Mouse (Mus musculus): ENCODE data around the gene Klhdc1.

Gene Klhdc1

DNA sequence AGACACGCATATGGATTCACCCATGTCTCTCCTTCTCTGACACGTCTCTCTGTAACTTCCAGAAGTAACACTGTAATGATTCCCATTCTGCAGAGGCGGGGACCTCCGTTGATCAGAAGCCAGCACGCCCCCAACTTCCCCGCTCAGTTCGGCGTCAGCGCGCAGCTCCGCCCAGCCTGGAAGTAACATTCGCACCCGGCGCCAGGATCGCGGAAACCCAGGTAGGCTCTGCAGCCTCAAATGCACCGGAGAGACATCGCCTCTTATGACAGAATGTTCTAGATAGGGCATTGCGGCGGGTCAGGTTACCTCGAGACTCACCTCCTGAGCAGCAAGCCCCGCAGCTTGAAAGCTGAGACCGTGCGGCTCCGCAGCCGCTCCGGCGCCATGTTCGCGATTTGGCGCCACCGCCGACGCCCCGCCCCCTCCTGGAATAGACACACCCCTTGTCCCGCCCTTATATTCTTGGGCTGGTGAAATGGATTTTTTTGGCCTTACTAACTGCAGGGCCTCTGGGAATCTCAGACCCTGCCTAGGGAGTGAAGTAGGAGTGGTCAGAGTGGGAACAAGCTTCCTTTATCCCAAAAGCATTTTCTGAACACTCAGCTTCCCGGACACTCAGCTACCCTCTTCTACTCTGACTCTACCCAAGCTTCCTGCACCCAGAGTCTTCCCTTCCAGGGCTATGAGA lies 13.1 kb upstream of the Klhdc1 start, which contains the start of gene Pole2:
Pole2 (minus strand) TSS at position 420 of the 691 bp plus-strand sequence.
- DNase-seq (ENCODE audit: inconsistent age in 2 of 2, low spot score in 1 of 2) = peak; percentile 89 to 97

DNA sequence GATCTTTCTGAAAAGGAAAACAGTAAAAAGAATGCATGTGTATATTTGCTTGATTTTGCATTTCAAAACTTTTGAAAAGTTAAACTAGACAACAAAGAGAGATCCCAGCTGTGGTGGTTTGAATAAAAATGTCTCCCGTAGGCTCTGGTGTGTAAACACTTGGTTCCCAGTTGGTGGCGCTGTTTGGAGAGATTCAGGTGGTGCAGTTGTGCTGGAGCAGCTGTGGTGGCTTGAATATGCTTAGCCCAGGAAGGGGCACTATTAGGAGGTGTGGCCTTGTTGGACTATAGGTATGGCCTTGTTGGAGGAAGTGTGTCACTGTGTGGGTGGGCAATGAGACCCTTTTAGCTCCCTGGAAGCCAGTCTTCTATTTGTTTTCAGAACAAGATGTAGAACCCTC lies 11.7 kb upstream of the Klhdc1 start:
- DNase-seq (ENCODE audit: inconsistent age in 2 of 2, low spot score in 1 of 2) = peak; percentile 27 to 57

DNA sequence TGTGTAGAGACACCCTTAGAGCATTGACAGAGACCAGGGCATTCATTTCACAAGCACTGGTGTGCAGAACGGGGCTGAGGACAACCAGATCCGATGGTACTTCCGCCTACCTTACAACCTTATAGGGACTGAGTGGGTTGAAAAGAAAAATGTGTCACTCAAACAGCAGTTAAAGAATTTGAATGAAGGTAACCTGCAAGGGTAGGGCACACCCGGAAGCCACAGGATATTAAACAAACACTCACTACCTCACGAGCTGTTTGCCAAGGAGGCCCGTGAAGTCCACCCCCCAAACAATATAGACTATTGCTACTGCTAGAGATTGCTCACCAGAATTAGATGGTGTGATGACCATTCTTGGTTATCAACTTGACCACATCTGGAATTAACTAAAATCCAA lies 5.2 kb upstream of the Klhdc1 start:
- DNase-seq (ENCODE audit: inconsistent age in 2 of 2, low spot score in 1 of 2) = no peak

- DNase-seq (ENCODE audit: inconsistent age in 2 of 2, low spot score in 1 of 2) = peak in 1 of 2 experiments; percentile 31
Measured at GRCm38 (mm10) chr12:69238284-69238683, 2.7 kb upstream of the Klhdc1 start.

DNA sequence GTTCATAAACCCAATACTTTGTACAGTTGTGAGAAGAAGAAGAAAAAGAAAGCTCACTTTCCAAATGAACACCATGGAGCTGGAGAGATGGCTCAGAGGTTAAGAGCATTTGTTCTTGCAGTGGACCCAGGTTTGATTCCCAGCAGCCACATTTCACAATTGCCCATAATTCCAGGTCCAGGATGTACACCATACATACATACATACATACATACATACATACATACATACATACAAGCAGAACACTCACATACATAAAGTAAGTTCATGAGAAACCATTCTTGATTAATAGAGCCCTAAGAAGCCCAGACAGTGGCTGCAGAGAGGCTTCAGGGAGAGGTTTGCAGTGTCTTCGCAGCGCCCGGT lies 412 bp downstream of the Klhdc1 start:
- DNase-seq (ENCODE audit: inconsistent age in 2 of 2, low spot score in 1 of 2) = no peak

GRCm38 (mm10) chr12:69241771-69242431 lies 925 bp downstream of the Klhdc1 start:
- peak; percentile 78 to 91 for DNase-seq (ENCODE audit: inconsistent age in 2 of 2, low spot score in 1 of 2)

DNA sequence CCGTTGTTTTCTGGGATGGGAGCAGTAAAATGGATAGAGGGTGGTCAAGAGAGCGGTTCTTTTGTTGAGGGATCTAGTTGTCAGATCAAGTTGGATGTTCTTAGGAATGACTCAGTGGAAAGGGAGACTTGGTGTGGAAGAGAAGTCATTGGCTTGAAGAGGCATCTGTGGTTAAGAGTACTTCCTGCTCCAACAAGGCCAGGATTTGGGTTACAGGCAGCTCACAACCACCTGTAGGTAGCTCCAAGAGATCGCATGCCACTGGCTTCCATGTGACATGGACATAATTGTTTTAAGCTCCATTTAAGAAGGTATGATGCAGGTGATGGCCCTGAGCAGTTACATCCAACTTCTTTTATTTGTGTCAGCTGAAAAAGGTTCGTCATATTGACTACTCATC lies 8.8 kb downstream of the Klhdc1 start:
- DNase-seq (ENCODE audit: inconsistent age in 2 of 2, low spot score in 1 of 2) = no peak

DNA sequence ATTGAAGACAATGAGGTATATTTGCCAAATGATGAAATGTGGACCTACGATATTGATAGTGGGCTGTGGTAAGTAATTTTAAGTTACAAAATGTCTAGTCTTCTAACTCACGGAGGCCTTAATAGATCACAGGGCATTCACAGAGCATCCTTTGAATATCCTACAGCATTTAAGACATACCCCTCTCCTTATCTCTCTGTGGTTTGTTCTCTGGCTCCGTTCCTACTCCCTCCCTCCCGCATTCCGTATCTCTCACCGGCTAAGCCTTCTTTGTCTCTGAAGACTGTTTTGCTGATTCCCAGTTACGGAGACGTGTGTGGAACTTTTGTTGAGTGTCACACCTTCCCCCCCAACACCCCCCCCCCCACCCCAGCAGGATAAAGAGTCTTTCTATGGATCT lies 9.8 kb downstream of the Klhdc1 start:
- DNase-seq (ENCODE audit: inconsistent age in 2 of 2, low spot score in 1 of 2) = no peak

DNA sequence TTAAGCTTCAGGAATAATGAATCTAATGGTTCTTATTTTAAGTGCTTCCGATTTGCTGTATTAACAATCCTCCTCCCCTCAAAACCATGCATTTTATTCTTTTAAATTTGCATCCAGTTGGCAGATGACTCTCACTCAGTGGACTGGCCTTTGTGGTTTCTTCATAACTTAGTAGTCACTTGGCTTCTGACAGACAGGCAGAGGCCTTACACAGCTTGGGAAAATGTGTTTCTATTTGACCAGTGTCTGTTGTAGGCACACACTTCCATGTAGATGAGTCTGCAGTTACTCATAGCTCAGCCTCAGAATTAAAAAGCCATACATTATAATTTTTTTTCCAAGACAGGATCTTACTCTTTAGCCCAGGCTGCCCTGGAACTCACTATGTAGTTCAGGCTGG lies 12.8 kb downstream of the Klhdc1 start:
- no peak for DNase-seq (ENCODE audit: inconsistent age in 2 of 2, low spot score in 1 of 2)

GRCm38 (mm10) chr12:69257836-69258235 lies 16.9 kb downstream of the Klhdc1 start:
- DNase-seq (ENCODE audit: inconsistent age in 2 of 2, low spot score in 1 of 2) = no peak

DNA sequence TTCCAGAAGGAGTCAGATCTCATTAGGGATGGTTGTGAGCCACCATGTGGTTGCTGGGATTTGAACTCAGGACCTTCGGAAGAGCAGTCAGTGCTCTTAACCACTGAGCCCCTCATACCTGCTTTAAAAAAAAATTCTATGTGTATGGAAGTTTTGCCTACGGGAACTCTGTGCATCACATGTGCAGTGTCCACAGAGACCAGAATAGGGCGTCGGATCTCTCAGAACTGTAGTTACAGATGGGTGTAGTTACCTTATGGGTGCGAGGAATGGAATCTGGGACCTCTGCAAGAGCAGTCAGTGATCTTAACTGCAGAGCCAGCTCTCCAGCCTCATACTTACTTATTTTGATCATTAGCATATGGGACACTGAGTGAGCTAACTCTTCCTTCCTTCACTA lies 21.3 kb downstream of the Klhdc1 start:
- DNase-seq (ENCODE audit: inconsistent age in 2 of 2, low spot score in 1 of 2) = no peak

- DNase-seq (ENCODE audit: inconsistent age in 2 of 2, low spot score in 1 of 2) = peak in 1 of 2 experiments; percentile 40
Measured at GRCm38 (mm10) chr12:69265031-69265430, 24.1 kb downstream of the Klhdc1 start.

DNA sequence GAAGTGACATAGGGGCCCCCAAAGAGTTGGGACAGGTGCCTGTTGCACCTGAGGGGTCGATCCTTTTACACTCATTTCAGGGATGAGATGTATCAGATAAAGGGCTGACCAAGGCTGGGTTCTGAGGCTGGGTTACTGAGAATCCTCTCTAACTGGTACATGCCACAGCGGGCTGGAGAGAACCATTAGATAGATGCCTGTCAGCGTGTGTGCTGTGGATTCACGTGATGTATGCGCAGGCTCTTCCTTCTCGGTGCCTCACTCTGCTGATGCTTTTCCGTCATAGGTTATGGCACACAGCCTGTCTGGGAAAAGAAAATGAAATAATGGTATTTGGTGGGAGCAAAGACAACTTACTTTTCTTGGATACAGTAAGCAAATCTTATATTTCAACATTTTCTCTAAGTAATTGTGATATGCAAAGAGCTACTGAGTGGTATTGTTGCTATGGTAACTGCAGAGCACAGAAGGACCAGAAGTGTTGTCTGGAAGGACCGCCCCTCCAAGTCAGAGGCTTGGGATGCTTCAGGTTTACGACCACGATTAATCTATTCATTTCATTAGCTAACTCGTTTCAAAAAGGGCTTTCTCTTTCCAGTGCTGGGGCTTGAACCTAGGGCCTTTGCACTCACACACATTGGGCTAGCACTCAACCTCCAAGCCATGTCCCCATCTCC lies 27.1 kb downstream of the Klhdc1 start:
- DNase-seq (ENCODE audit: inconsistent age in 2 of 2, low spot score in 1 of 2) = no peak

- DNase-seq (ENCODE audit: inconsistent age in 2 of 2, low spot score in 1 of 2) = no peak
Measured at GRCm38 (mm10) chr12:69268956-69269355, 28.0 kb downstream of the Klhdc1 start.

DNA sequence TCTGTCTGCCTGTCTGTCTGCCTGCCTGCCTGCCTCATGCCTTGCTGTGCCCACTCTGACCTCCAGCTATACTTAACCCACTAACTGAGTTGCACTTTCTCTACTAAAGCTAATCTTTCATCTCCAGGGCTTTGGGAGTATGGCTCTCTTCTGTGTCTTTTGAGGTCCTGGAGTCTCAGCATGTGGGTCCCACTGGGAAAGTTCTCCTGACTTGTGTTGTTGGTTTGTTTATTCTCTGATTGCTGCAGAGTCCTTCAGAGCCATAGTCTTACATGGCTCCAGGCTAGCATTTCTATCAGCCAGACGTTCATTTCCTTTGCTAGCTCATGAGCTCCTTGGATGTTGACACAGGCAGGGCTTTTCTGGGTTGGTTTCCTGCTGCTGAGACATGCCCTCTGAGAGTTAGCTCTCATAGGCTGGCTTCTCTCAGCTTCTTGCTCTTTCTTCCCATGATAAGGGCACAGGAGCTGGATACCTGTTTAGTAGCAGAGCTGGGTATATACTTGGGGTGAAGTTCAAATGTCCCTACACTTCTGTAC lies 39.0 kb downstream of the Klhdc1 start:
- no peak for DNase-seq (ENCODE audit: inconsistent age in 2 of 2, low spot score in 1 of 2)

GRCm38 (mm10) chr12:69280915-69281314 lies 39.9 kb downstream of the Klhdc1 start:
- DNase-seq (ENCODE audit: inconsistent age in 2 of 2, low spot score in 1 of 2) = no peak

- no peak for DNase-seq (ENCODE audit: inconsistent age in 2 of 2, low spot score in 1 of 2)
Measured at GRCm38 (mm10) chr12:69283146-69283545, 42.2 kb downstream of the Klhdc1 start.

DNA sequence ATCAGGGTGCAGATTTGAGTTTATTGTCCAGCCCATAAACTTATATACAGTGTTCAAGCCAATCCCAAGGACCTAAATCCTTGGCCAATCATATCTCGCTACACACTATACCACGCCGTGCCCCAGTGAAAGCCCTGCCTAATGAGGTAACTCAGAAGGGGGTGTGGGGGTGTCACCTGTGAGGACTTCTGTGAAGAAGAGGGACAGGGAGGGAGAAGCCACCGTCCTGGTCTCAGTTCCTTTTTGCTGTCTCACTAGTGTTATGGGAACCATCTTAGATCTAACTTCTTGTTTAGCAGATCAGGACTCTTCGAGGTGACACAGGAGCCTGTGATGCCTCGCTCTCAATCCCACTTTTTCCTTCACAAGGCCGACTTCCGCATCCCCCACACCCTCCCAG lies 46.6 kb downstream of the Klhdc1 start:
- no peak for DNase-seq (ENCODE audit: inconsistent age in 2 of 2, low spot score in 1 of 2)

GRCm38 (mm10) chr12:69288699-69289098 lies 47.7 kb downstream of the Klhdc1 start:
- DNase-seq (ENCODE audit: inconsistent age in 2 of 2, low spot score in 1 of 2) = no peak

DNA sequence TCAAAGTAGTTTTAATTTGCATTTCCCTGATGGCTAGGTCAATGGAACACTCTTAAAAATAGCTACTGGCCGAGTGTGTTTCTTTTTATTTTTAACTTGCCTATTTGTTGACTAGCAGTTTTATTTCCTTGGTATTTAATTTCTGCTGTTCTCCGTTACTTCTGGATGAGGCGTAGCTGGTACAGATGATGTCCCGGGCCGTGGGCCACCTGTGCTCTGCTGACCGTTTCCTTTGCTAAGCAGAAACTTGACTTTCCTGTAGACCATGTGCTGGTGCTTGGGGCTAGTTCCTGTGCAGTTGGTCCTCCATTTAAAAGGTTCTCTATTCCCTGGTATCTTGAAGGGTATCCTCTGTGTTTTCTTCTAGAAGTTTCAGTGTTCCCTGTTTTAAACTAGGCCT lies 51.4 kb downstream of the Klhdc1 start:
- DNase-seq (ENCODE audit: inconsistent age in 2 of 2, low spot score in 1 of 2) = no peak

DNA sequence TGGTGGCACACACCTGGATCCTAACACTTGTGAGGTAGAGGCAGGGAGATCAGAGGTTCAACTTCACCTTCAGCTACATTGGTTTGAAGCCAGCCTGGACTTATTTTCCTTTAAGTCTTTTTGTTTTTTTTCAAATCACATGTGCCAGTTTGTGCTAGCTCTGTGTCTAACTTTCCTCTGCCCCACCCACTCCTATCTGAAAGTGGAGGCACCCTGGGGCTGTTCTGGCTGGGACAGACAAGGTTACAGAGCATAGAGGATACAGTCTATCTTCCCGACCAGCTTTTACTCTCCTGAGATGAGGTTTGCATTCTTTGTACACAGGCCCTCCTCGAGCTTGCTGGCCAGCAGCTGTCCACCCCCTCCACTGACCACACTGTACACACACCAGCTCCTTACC lies 52.8 kb downstream of the Klhdc1 start:
- no peak for DNase-seq (ENCODE audit: inconsistent age in 2 of 2, low spot score in 1 of 2)

DNA sequence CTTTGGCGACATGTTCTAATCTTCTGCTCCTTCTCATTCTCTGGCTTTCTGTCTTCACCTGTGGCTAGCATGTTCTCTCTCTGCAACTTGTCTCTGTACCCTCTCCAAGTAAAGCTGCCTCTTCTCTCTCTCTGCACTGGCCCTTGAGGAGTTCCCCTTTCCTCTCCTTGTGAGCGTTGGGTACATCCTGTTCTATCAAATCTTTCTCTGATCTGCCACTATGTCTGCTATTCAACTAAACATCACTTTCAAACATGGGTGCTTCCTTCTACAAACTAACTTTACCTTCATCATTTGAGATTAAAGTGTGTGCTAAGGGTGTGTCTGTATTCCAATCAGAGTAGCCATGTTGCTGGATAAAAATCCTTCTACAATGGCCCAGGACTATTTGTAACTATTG lies 54.0 kb downstream of the Klhdc1 start:
- no peak for DNase-seq (ENCODE audit: inconsistent age in 2 of 2, low spot score in 1 of 2)
